ENCODE assay signal across 9 mouse cellular contexts in the genomic region with DNA sequence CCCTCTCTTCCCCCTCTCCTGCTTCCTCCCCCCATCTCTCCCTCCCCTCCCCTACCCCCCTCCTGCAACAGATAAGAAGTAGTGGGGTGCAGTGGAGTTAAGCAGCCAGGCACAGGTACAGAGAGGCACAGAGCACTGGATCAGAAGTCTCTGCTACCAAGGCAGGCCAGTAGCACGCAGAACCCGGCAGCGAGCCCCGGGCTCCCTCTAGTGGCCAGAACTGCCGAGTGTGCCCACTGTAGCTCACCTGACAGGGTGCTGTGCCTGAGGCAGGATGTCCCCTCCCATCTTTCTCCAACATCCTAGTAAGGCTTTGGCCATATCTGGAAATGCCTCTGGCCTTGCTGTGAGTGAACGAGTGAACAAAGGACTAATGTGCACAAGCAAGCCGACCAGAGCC. TPM values are rescaled to one million over a fixed set of nuclear protein-coding genes. Genes with fewer than 3 reads are reported as not detected.
A peak's percentile ranks its signal among the peaks of the same experiment; 100 is the strongest.
DNase-seq lines count a peak whose midpoint lies in the region; ATAC-seq and TF ChIP-seq lines count a peak whose summit lies in the region.
"Had no signal": no experiment of that assay in that cellular context is flagged by ENCODE, and none has a peak within 500 bp of the region (broad histone marks: within the 10 kb centered on the region; RNA-seq: fewer than 3 reads in every experiment).

No protein-coding gene starts in this region.

- peaks cover 9% of the 10 kb centered on the region for H3K27me3 ChIP-seq in C2C12 (ENCODE audit: control insufficient read depth, insufficient read depth, insufficient read length)
- H3K27me3 ChIP-seq in embryonic facial prominence, embryonic 10.5 days (replicated peaks; ENCODE audit: low read depth, poor library complexity, severe bottlenecking) = peaks cover 12% of the 10 kb centered on the region
- 0 out of 2 replicates have a peak, but pooled peaks cover 2% of the 10 kb centered on the region for H3K27me3 ChIP-seq in heart, embryonic 16.5 days (ENCODE audit: control insufficient read depth, insufficient read depth, low read length)
- no peaks in the 10 kb centered on the region for H3K27me3 ChIP-seq in liver, embryonic 14.5 days (ENCODE audit: control insufficient read depth, insufficient read depth, low read length)
- H3K27me3 ChIP-seq in neural tube, embryonic 13.5 days = no peaks in the 10 kb centered on the region
- H3K27me3 ChIP-seq: embryonic facial prominence, embryonic 15.5 days had no signal

- H3K4me1 ChIP-seq in embryonic facial prominence, embryonic 10.5 days = peaks cover 4% of the 10 kb centered on the region; the same call in 1 of the 2 replicates
- no peaks in the 10 kb centered on the region for H3K4me1 ChIP-seq in heart, embryonic 16.5 days (ENCODE audit: control insufficient read depth, insufficient read depth, low read length)
- H3K4me1 ChIP-seq in liver, embryonic 14.5 days (replicated peaks; ENCODE audit: control insufficient read depth in 2 of 2, insufficient read depth in 2 of 2, low read length in 1 of 2) = no peaks in the 10 kb centered on the region
- peaks cover 14% of the 10 kb centered on the region; the same call in 1 of the 2 replicates for H3K4me1 ChIP-seq in neural tube, embryonic 13.5 days (replicated peaks)
- H3K4me1 ChIP-seq: embryonic facial prominence, embryonic 15.5 days had no signal

- peak; percentile 89 for DNase-seq in adrenal gland, postnatal 14 days
- DNase-seq in embryonic facial prominence, embryonic 10.5 days (ENCODE audit: low spot score) = peak; percentile 86
- DNase-seq in kidney, postnatal 36 days = peak; percentile 88 to 96
- DNase-seq in liver, embryonic 14.5 days (ENCODE audit: low read depth in 3 of 3, low spot score in 3 of 3) = no peak
- DNase-seq in testis, postnatal 10 days (ENCODE audit: low spot score) = peak; percentile 91

- no peaks in the 10 kb centered on the region for H3K79me2 ChIP-seq in C2C12 (ENCODE audit: control insufficient read depth, insufficient read depth)

- 5% methylated on average over 7 of the region's 7 CpGs for WGBS in embryonic facial prominence, embryonic 10.5 days
- WGBS in heart, embryonic 16.5 days = 3% methylated on average over 7 of the region's 7 CpGs
- 3% methylated on average over 7 of the region's 7 CpGs for WGBS in liver, embryonic 14.5 days (ENCODE audit: insufficient replicate concordance)
- 3% methylated on average over 7 of the region's 7 CpGs for WGBS in neural tube, embryonic 13.5 days

- no peak for TF ChIP-seq EP300 in liver, embryonic 14.5 days (IDR thresholded peaks at IDR 0.05; ENCODE audit: low read depth)

- H3K4me2 ChIP-seq in heart, embryonic 16.5 days (ENCODE audit: low read depth, low read length) = no peak overlapping the region
- H3K4me2 ChIP-seq in liver, embryonic 14.5 days (ENCODE audit: low read depth) = no peak overlapping the region
- H3K4me2 ChIP-seq in neural tube, embryonic 13.5 days = no peak overlapping the region
- H3K4me2 ChIP-seq: embryonic facial prominence, embryonic 15.5 days had no signal

- no peaks in the 10 kb centered on the region for H3K9me3 ChIP-seq in embryonic facial prominence, embryonic 10.5 days
- no peaks in the 10 kb centered on the region for H3K9me3 ChIP-seq in heart, embryonic 16.5 days (replicated peaks; ENCODE audit: control insufficient read depth, low read length)
- H3K9me3 ChIP-seq in liver, embryonic 14.5 days (ENCODE audit: control insufficient read depth, low read length) = no peaks in the 10 kb centered on the region
- H3K9me3 ChIP-seq in neural tube, embryonic 13.5 days = no peaks in the 10 kb centered on the region
- H3K9me3 ChIP-seq: embryonic facial prominence, embryonic 15.5 days had no signal

- H3K27ac ChIP-seq in embryonic facial prominence, embryonic 10.5 days (replicated peaks) = no peak overlapping the region
- H3K27ac ChIP-seq in heart, embryonic 16.5 days (ENCODE audit: low read length) = no peak overlapping the region
- no peak overlapping the region for H3K27ac ChIP-seq in liver, embryonic 14.5 days
- H3K27ac ChIP-seq in neural tube, embryonic 13.5 days (replicated peaks) = no peak overlapping the region
- H3K27ac ChIP-seq: embryonic facial prominence, embryonic 15.5 days had no signal

- no peaks in the 10 kb centered on the region for H3K36me3 ChIP-seq in C2C12 (ENCODE audit: control insufficient read depth, insufficient read depth)
- no peaks in the 10 kb centered on the region for H3K36me3 ChIP-seq in embryonic facial prominence, embryonic 10.5 days (replicated peaks)
- H3K36me3 ChIP-seq in heart, embryonic 16.5 days (ENCODE audit: control insufficient read depth, insufficient read depth) = no peaks in the 10 kb centered on the region
- H3K36me3 ChIP-seq in liver, embryonic 14.5 days (replicated peaks; ENCODE audit: control insufficient read depth, insufficient read depth, low read depth) = no peaks in the 10 kb centered on the region
- no peaks in the 10 kb centered on the region for H3K36me3 ChIP-seq in neural tube, embryonic 13.5 days
- H3K36me3 ChIP-seq: embryonic facial prominence, embryonic 15.5 days had no signal

- no peak overlapping the region for H3K9ac ChIP-seq in heart, embryonic 16.5 days (ENCODE audit: low read length)
- H3K9ac ChIP-seq in liver, embryonic 14.5 days (replicated peaks) = no peak overlapping the region
- no peak overlapping the region for H3K9ac ChIP-seq in neural tube, embryonic 13.5 days
- H3K9ac ChIP-seq: embryonic facial prominence, embryonic 15.5 days had no signal

- H3K79me3 ChIP-seq in C2C12 (ENCODE audit: low read depth) = no peaks in the 10 kb centered on the region

- no peak overlapping the region for H3ac ChIP-seq in C2C12 (ENCODE audit: control insufficient read depth, insufficient read length, low read depth)

- no peak overlapping the region for H3K4me3 ChIP-seq in C2C12 (ENCODE audit: insufficient read depth, poor library complexity, severe bottlenecking)
- H3K4me3 ChIP-seq in embryonic facial prominence, embryonic 10.5 days = no peak overlapping the region
- H3K4me3 ChIP-seq in heart, embryonic 16.5 days (ENCODE audit: low read length) = no peak overlapping the region
- no peak overlapping the region for H3K4me3 ChIP-seq in liver, embryonic 14.5 days (ENCODE audit: insufficient read depth in 1 of 2, low read depth in 2 of 2, low read length in 2 of 2)
- H3K4me3 ChIP-seq in neural tube, embryonic 13.5 days = no peak overlapping the region
- H3K4me3 ChIP-seq: embryonic facial prominence, embryonic 15.5 days had no signal

- TF ChIP-seq CTCF in C2C12 (IDR thresholded peaks at IDR 0.05; ENCODE audit: control insufficient read depth, insufficient read depth, insufficient read length) = peak; percentile 93
- TF ChIP-seq CTCF in liver, embryonic 14.5 days (IDR thresholded peaks at IDR 0.05; ENCODE audit: low read depth) = peak; percentile 92

- ATAC-seq in heart, embryonic 16.5 days (replicated peaks; ENCODE audit: extremely low read depth, insufficient read depth, low FRiP score) = peak; percentile 73
- no peak for ATAC-seq in liver, embryonic 14.5 days (ENCODE audit: insufficient read depth)
- peak; percentile 61 for ATAC-seq in neural tube, embryonic 13.5 days (ENCODE audit: low read depth)

TF ChIP-seq in C2C12, 6 proteins besides CTCF, POLR2A, EP300 and RAD21:
- TF ChIP-seq CEBPB (IDR thresholded peaks at IDR 0.05; ENCODE audit: low read depth) (no peak), FOSL1 (IDR thresholded peaks at IDR 0.05; ENCODE audit: insufficient read depth, low read length, poor library complexity, severe bottlenecking) (no peak), MYOD1 (IDR thresholded peaks at IDR 0.05; ENCODE audit: control insufficient read depth, insufficient read length, low read depth) (no peak), MYOG (IDR thresholded peaks at IDR 0.05; ENCODE audit: control insufficient read depth, extremely low read depth, insufficient read length) (no peak), MAX (IDR thresholded peaks at IDR 0.05) (no peak), USF1 (IDR thresholded peaks at IDR 0.05; ENCODE audit: low read depth) (no peak)
TF ChIP-seq in C2C12: peak in this region for 0.

RNA-seq across cellular contexts. Expression of a gene that starts 51.7 kb away (rescaled TPM):
- polyA plus RNA-seq in C2C12 (2012; fragmentation: generic; extraction: Trizol) = 0.16 TPM
- total RNA-seq in adrenal gland, postnatal 14 days (2021) = 66.2 and 130 TPM in 2 replicates
- 1.5 and 2.1 TPM in 2 replicates for polyA plus RNA-seq in embryonic facial prominence, embryonic 10.5 days (2016; fragmentation: Nextera tagmentation; extraction: Ambion mirVana)
- polyA plus RNA-seq in heart, embryonic 16.5 days (2015; fragmentation: Nextera tagmentation; extraction: Ambion mirVana) = 4.6 and 6.5 TPM in 2 replicates
- 8.4 and 9.2 TPM in 2 replicates for polyA plus RNA-seq in liver, embryonic 14.5 days (2012; rRNA removed)
- 10.6 and 12.5 TPM in 2 replicates for polyA plus RNA-seq in liver, embryonic 14.5 days (2014; fragmentation: Nextera tagmentation; extraction: Ambion mirVana)
- 38.3 and 38.6 TPM in 2 replicates for polyA plus RNA-seq in neural tube, embryonic 13.5 days (2015; fragmentation: Nextera tagmentation; extraction: Ambion mirVana)

Comparison
In these comparisons a context has a peak if more than half of its experiments do, and no peak if none do; other contexts are left out.
1. DNase-seq: peak in adrenal gland, postnatal 14 days (single experiment), embryonic facial prominence, embryonic 10.5 days (single experiment), kidney, postnatal 36 days (2 of 2) and testis, postnatal 10 days (single experiment); none in liver, embryonic 14.5 days (0 of 3).